Mouse (Mus musculus) forebrain, embryonic 10.5 days (tissue): ENCODE measurements around the gene Tssc4. TPM values are rescaled to one million over a fixed set of nuclear protein-coding genes. Genes with fewer than 3 reads are reported as not detected.

Experiments
- DNase-seq: peaks from one replicate; pipeline ENCODE4 v3.0.0-alpha.2; 2017; ENCODE audit warnings: low spot score; ENCODE audit errors: extremely low spot score
- H3K27ac ChIP-seq: fragments of 300-500 bp; sonication (generic); 2 replicates; pipeline ENCODE4 v1.5.1; 2016; ENCODE audit warnings: mild to moderate bottlenecking
- H3K27me3 ChIP-seq: fragments of 300-500 bp; sonication (generic); 2 replicates; pipeline ENCODE4 v1.6.1; 2016; ENCODE audit warnings: mild to moderate bottlenecking; ENCODE audit not compliant: poor library complexity, severe bottlenecking
- H3K36me3 ChIP-seq: fragments of 300-500 bp; sonication (generic); replicated peaks from 2 replicates; pipeline ENCODE4 v1.6.1; 2016; ENCODE audit warnings: mild to moderate bottlenecking, moderate library complexity
- H3K4me1 ChIP-seq: fragments of 300-500 bp; sonication (generic); 2 replicates; pipeline ENCODE4 v1.6.1; 2016
- H3K4me3 ChIP-seq: fragments of 300-500 bp; sonication (generic); 2 replicates; pipeline ENCODE4 v1.5.1; 2016; ENCODE audit warnings: mild to moderate bottlenecking, moderate library complexity
- H3K9me3 ChIP-seq: fragments of 300-500 bp; sonication (generic); 2 replicates; pipeline ENCODE4 v1.6.1; 2016; ENCODE audit warnings: mild to moderate bottlenecking, moderate library complexity
- WGBS: fragments of 180-500 bp; shearing (Covaris S2); methylation state at CpG from one replicate; pipeline ENCODE4 v1.1.7; 2016; 5-methylcytosine and 5-hydroxymethylcytosine counted together
- polyA plus RNA-seq: library from polyadenylated mRNA; unstranded; fragments of >200 nt; fragmentation: Nextera tagmentation; extraction: Ambion mirVana; gene quantifications from 2 replicates; pipeline ENCODE4 v1.2.1, GENCODE M21; 2016

Tssc4 gene
- polyA plus RNA-seq, 1 experiment from 2014 or later: 132 TPM

DNA sequence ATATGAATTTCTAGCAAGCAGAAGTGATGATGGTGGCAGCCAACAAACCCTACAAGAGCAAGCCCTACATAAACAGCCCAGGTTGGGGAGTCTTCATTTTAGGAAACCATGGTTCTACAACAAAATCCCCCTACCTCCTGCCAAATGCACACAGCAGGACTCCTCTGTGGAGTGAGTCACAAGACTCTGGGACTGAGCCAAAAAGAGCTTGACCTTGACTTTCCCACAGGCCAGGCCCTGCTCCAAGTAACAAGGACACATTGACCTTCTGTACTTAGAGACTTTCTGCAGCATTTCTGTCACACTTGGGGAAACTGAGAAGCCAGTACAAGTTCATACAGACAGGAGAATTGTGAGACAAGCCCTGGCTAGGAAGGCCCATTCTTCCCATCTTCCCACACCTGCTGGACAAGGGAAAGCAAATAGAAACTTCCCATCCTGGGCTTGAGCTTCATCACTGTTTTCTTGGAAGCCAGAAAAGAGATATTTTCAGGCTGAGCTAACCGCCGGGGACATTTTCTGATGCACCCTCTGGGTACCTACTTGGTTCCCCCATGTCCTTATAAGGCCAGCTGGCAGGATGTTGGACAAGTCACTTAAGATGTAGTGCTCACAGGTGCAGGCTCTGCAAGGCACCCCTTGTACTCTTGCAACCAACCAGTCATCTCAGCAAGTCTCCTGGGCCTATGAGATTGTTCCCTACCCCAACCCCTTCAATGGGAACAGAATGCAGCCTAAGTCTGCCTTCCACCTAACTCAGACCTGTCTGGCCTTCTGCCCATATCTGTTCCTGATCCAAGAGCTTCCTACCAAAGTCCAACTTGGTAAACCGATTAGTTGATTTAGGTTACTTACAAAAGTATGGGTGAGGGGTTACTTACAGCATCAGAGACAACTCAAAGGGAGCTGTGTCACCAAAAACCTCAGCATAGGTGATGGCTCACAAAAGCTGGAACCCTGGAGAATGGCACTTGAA is 18.9 kb upstream of the Tssc4 start:
- H3K4me3 ChIP-seq: no peak overlapping the region
- H3K36me3 ChIP-seq: peaks cover 5% of the 10 kb centered on the region
- WGBS: 97% methylated on average over 3 of the region's 3 CpGs
- no peak for DNase-seq
- H3K9me3 ChIP-seq: no peaks in the 10 kb centered on the region
- peaks cover 28% of the 10 kb centered on the region for H3K4me1 ChIP-seq
- no peak overlapping the region for H3K27ac ChIP-seq
- no peaks in the 10 kb centered on the region for H3K27me3 ChIP-seq

DNA sequence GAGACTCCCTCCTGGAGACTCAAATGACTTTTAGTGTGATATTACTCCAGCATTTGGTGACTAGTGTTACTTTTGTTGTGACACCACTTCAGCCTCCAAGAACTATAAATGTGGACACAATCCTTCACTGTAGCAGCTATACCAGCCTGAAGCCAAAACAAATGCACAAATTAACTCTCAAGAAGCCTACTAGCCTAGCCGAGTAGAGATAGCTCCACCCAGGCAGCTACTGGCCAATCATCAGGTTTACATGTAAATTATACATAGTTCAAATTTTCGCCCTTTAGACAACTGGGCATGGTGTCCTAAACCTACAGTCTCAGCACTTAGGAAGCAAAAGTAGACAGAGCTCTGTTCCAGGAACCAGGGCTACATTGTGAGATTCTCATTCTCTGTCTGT is 17.7 kb upstream of the Tssc4 start:
- no peak overlapping the region for H3K4me3 ChIP-seq
- 71% methylated on average over 2 of the region's 2 CpGs for WGBS
- H3K27me3 ChIP-seq: no peaks in the 10 kb centered on the region
- H3K36me3 ChIP-seq: peaks cover 16% of the 10 kb centered on the region
- H3K4me1 ChIP-seq: peaks cover 40% of the 10 kb centered on the region
- DNase-seq: no peak
- no peak overlapping the region for H3K27ac ChIP-seq
- no peaks in the 10 kb centered on the region for H3K9me3 ChIP-seq

DNA sequence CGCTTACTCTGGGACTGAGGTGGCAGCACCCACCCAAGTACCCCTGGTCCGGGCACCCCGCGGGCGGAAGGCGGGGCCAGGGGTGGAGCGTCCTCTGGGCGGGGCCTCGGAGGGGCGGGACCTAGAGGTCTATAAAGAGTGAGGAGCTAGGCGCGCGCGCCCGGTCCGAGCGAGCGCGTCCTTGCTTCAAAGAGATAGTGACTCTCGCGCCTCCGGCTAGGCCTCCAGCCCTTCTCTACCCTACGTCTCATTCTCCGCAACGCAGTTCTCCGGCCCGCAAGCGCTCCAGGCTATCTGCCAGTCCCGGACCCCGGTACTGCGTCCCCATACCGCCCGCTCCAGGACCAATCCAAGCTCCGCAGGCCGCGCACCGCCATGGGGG is 16.4 kb upstream of the Tssc4 start, which contains the start of gene Cd81:
TSS of gene Cd81 (plus strand) at position 114 of the 382 bp plus-strand sequence.
- no peaks in the 10 kb centered on the region for H3K9me3 ChIP-seq
- under 1% methylated on average over 37 of the region's 37 CpGs for WGBS
- peak within 1 kb of the TSS; percentile 92 for H3K4me3 ChIP-seq
- peak within 1 kb of the TSS; percentile 95 for H3K27ac ChIP-seq
- peaks cover 28% of the 10 kb centered on the region for H3K36me3 ChIP-seq
- peaks cover 51% of the 10 kb centered on the region for H3K4me1 ChIP-seq
- DNase-seq: peak; percentile 83
- H3K27me3 ChIP-seq: no peaks in the 10 kb centered on the region

DNA sequence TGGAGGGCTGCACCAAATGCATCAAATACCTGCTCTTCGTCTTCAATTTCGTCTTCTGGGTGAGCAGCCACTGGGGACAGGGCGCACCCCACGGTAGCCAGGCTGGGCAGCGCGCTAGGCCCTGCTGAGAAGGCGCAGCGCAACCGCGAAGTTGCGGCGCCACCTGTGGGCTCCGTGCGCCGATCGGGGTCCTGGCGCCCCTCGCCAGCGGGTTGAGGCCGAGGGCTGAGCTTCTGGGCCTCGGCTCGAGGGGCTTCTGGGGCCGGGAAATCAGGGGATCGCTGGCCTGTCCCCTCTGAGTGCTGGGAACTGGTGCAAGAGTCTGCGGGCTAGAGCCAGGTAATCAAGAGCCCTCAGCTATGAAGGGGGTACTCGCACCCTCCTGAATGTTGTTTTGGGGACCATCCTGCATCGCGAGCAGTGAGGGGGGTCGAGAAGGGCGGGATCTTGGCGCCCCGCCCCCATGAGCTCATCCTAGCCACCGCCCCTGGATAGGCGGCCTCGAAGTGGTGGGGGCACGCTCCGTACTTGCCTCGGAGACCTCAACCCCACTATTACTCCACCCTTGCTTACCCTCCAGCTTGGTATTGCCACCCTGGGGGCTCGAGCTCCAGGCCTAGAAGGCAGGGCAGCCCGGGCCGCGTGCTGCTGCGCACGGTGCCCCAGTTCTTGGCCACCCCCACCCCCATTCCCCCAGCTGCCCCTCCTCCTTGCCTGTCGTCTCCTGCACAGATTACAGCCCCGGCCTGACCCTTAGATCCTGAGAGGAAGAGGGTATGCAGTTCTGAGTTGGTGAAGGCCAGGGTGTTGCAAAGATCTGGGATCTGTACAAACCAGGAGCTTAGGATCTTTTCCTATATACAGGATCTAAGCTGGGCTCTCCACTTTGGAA is 15.8 kb upstream of the Tssc4 start:
- H3K4me1 ChIP-seq: peaks cover 51% of the 10 kb centered on the region
- peak overlapping the region; percentile 95 for H3K27ac ChIP-seq
- DNase-seq: peak; percentile 68
- peak overlapping the region; percentile 92 for H3K4me3 ChIP-seq
- H3K27me3 ChIP-seq: no peaks in the 10 kb centered on the region
- WGBS: under 1% methylated on average over 46 of the region's 46 CpGs
- H3K9me3 ChIP-seq: no peaks in the 10 kb centered on the region
- H3K36me3 ChIP-seq: peaks cover 34% of the 10 kb centered on the region

DNA sequence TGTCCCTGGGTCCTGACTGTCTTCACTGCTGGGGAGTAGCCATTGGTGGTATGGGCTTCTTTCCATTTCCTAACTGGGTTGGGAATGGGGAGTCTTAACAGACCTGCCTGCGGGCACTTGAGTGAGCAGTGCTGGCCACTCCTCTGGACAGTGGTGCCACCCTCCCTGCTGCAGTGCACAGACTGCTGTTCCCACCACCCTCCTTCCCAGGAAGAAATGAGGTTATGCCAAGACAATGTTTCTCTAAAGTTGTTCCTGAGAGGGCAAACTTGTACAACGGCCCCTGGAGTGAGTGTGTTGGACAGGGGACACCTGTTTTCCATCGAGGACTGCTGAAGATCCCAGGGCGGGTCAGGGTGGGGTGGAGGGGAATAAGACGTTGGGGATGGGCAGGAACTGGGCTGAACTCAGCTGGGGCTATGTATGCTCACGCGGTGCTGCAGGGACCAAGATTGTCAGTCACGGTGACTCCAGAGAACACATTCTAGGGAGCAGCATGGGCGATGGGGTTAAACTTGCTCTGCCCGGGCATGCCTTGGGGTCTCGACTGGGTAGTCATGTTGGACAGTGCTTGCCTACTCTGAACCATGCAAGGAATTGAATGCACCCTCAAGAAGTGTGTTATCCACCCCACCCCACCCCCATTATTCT is 15.0 kb upstream of the Tssc4 start:
- H3K36me3 ChIP-seq: peaks cover 43% of the 10 kb centered on the region
- no peaks in the 10 kb centered on the region for H3K9me3 ChIP-seq
- no peak for DNase-seq
- 76% methylated on average over 11 of the region's 11 CpGs for WGBS
- H3K27me3 ChIP-seq: no peaks in the 10 kb centered on the region
- H3K4me3 ChIP-seq: peak overlapping the region; percentile 92
- H3K4me1 ChIP-seq: peaks cover 57% of the 10 kb centered on the region
- H3K27ac ChIP-seq: peak overlapping the region; percentile 95

DNA sequence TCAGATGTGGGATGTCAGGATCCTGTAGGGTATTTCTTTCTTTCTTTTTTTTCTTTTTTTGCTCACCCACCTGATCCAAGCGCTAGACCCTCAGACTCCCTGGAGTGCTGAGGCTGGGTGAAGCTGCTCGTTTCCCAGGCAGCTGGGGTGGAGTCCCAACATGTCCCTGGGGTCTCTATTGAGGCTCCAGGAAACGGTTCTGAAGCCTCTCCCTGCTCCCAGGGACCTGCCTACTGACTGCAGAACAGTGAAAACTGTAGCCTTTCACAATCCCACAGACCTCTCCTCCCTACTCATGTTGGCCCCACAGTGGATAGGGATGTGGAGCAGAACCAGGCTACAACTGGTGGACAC is 14.5 kb upstream of the Tssc4 start:
- H3K9me3 ChIP-seq: no peaks in the 10 kb centered on the region
- H3K27me3 ChIP-seq: no peaks in the 10 kb centered on the region
- H3K36me3 ChIP-seq: peaks cover 48% of the 10 kb centered on the region
- 0 out of 2 replicates have a peak overlapping the region, but pooled peaks have one; percentile 48 for H3K27ac ChIP-seq
- no peak for DNase-seq
- WGBS: 65% methylated on average over 3 of the region's 3 CpGs
- peak overlapping the region; percentile 92 for H3K4me3 ChIP-seq
- H3K4me1 ChIP-seq: peaks cover 60% of the 10 kb centered on the region

DNA sequence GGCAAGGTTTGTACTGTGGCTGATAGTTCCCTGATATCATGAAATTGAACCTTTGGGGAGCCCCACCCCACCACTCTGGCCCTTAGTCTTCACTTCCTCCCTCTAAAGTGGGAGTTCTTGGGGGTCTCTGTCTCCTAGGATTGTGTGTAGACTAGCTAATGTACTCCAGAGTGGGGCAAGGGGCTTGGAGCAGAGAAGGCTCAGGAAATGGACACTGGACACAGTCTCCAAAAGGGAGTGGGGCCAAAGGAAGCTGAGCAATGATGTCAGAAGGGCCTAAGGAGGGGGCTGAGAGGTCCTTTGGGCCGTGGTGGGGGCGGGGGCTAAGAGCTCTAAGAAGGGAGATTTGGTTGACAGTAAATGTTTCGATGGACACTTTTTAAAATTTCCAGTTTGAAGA is 14.0 kb upstream of the Tssc4 start:
- 85% methylated on average over 3 of the region's 3 CpGs for WGBS
- Histone ChIP-seq H3K27ac (0 out of 2 replicates have a peak overlapping the region, but pooled peaks have one; percentile 48), H3K4me3 (peak overlapping the region; percentile 92), H3K27me3 (no peaks in the 10 kb centered on the region), H3K9me3 (no peaks in the 10 kb centered on the region), H3K4me1 (peaks cover 60% of the 10 kb centered on the region), H3K36me3 (peaks cover 50% of the 10 kb centered on the region)
- DNase-seq: no peak

DNA sequence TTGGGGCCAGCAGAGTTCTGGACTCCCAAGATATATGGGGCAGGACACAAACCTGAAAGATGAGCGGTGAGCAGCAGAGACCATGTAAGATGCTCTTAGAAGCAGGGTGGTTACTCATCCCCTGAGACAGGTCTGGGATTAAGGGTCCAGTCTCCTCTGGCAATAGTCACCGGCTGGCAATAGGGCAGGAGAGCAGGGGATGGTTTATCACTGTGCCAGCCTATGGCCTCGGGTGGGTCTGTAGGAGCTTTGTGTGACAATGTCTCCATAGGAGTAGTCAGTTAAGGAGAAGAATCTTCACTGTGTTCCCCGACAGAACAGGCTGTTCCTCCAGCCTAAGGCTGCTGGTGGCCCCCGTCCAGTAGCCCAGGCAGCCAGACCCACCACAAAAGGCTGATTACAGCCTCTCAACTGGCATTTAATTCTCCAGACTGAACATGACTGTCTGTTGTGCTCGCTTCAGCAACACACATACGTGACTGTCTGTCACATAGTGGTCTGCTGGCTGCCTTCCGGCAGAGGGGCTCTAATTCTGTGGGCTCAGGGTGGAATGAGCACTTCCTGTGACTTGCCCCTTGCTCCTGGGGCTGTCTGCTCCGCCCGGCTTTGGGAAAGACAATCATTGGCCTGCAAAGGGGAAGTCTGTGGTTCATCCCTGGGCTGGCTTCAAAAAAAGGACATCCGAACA is 13.4 kb upstream of the Tssc4 start:
- 0 out of 2 replicates have a peak overlapping the region, but pooled peaks have one; percentile 48 for H3K27ac ChIP-seq
- H3K27me3 ChIP-seq: no peaks in the 10 kb centered on the region
- peaks cover 57% of the 10 kb centered on the region for H3K36me3 ChIP-seq
- H3K9me3 ChIP-seq: no peaks in the 10 kb centered on the region
- H3K4me3 ChIP-seq: peak overlapping the region; percentile 92
- no peak for DNase-seq
- 85% methylated on average over 11 of the region's 11 CpGs for WGBS
- peaks cover 60% of the 10 kb centered on the region for H3K4me1 ChIP-seq

DNA sequence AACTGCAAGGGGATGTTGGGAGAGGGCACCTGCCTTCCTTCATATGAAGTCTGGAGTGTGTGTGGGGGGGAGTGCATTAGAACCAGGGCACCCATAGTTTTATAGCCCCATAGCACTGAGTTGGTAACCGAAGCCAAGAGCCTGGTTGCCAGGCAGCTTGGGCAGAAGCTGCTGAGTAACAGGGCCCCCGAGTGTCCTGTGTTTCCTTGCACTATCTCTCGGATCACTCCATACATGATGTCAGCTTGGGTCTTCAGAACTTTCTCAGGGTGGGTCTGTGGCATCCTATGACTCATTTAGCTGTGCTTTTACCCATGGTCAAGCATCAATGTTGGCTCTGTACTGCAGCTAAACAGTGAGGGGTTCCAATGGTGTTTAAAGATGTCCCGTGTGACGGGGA is 12.0 kb upstream of the Tssc4 start:
- peaks cover 70% of the 10 kb centered on the region for H3K36me3 ChIP-seq

DNA sequence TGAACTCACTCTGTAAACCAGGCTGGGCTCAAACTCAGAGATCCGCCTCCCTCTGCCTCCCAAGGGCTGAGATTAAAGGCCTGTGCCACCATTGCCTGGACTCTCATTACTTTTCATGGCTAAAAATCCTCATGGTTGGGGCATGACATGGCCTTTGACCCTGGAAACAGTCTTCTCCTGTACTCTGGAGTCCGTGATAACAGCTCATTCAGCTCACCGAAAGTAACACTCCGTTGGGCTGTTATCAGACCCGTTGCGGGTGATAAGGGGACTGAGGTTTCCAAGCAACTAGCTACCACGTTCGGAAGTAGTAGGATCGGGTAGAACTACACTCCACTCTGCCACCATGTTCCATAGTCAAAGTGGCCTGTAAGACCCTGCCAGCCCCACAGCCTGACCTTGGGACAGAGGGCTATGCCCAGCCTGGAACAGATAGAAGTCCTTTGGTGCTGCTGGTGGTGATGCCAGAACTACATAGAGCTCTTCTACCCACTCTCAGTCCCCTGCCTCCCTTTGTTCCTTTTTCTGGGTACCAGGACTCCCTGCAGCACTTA is 11.3 kb upstream of the Tssc4 start:
- peak overlapping the region; percentile 16; the same call in 1 of the 2 replicates for H3K27ac ChIP-seq
- no peak for DNase-seq
- WGBS: 89% methylated on average over 9 of the region's 9 CpGs

More for the DNA sequence above, 12.0 kb upstream of the Tssc4 start:
- Histone ChIP-seq H3K4me3 (no peak overlapping the region), H3K27ac (no peak overlapping the region), H3K27me3 (no peaks in the 10 kb centered on the region), H3K4me1 (peaks cover 56% of the 10 kb centered on the region), H3K9me3 (no peaks in the 10 kb centered on the region)
- no peak for DNase-seq
- WGBS: 92% methylated on average over 5 of the region's 5 CpGs

DNA sequence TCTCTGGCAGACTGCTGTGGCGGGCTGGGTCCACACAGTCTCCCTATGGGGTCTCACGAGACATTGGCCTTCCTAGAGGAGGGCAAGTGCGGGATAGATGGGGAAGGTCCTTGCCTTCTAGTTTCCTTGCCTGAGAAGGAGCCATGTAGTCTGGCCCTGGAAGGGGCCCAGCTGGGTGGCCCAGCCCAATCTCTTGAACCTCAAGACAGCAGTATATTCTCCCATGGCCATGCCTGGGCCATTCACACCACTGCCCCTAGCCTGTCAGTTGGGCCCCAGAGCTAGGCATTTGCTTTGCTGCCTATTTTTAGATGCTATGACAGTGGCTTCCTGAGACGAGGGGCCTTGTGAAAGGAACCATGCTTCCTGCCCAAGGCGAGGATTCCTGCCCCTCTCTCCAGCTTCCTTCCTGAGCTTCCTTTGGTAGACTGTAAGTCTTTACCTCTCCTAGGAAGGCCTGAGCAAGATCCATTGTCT is 10.8 kb upstream of the Tssc4 start:
- H3K36me3 ChIP-seq: peaks cover 83% of the 10 kb centered on the region
- 79% methylated on average over 5 of the region's 5 CpGs for WGBS
- H3K9me3 ChIP-seq: no peaks in the 10 kb centered on the region
- no peaks in the 10 kb centered on the region for H3K27me3 ChIP-seq
- peak overlapping the region; percentile 51; the same call in 1 of the 2 replicates for H3K27ac ChIP-seq
- H3K4me3 ChIP-seq: no peak overlapping the region
- peaks cover 51% of the 10 kb centered on the region for H3K4me1 ChIP-seq
- no peak for DNase-seq

More for the DNA sequence above, 11.3 kb upstream of the Tssc4 start:
- Histone ChIP-seq H3K4me3 (no peak overlapping the region), H3K9me3 (no peaks in the 10 kb centered on the region), H3K4me1 (peaks cover 51% of the 10 kb centered on the region), H3K27me3 (no peaks in the 10 kb centered on the region), H3K36me3 (peaks cover 78% of the 10 kb centered on the region)
